Mouse (Mus musculus) lung, postnatal 0 days (tissue): Measurements from ENCODE around the gene Prkce. TPM values are rescaled to one million over a fixed set of nuclear protein-coding genes. Genes with fewer than 3 reads are reported as not detected.

Experiments
- ATAC-seq: fragments of 200-750 bp; cut with Nextera tagmentation; 2 replicates; pipeline ENCODE4 v1.8.0; 2017; ENCODE audit warnings: moderate library complexity
- DNase-seq: peaks from one replicate; pipeline ENCODE4 v3.0.0-alpha.2; 2016; ENCODE audit warnings: low spot score
- H3K27ac ChIP-seq: fragments of 300-500 bp; sonication (generic); 2 replicates; pipeline ENCODE4 v1.5.1; 2014; ENCODE audit warnings: antibody characterized with exemption, mild to moderate bottlenecking, low read length, mixed read lengths
- H3K27me3 ChIP-seq: fragments of 300-500 bp; sonication (generic); replicated peaks from 2 replicates; pipeline ENCODE4 v1.6.1; 2014; ENCODE audit warnings: low read length, mixed read lengths; ENCODE audit not compliant: insufficient read depth
- H3K36me3 ChIP-seq: fragments of 300-500 bp; sonication (generic); 2 replicates; pipeline ENCODE4 v1.6.1; 2014; ENCODE audit warnings: low read length, mixed read lengths; ENCODE audit not compliant: insufficient read depth
- H3K4me1 ChIP-seq: fragments of 300-500 bp; sonication (generic); 2 replicates; pipeline ENCODE4 v1.6.1; 2014; ENCODE audit warnings: antibody characterized with exemption, low read depth, low read length, mixed read lengths; ENCODE audit not compliant: insufficient read depth
- H3K4me2 ChIP-seq: fragments of 300-500 bp; sonication (generic); replicated peaks from 2 replicates; pipeline ENCODE4 v1.6.1; 2014; ENCODE audit warnings: low read depth, mild to moderate bottlenecking, low read length, moderate library complexity, mixed read lengths
- H3K4me3 ChIP-seq: fragments of 300-500 bp; sonication (generic); 2 replicates; pipeline ENCODE4 v1.5.1; 2014; ENCODE audit warnings: low read depth, low read length
- H3K9ac ChIP-seq: fragments of 300-500 bp; sonication (generic); replicated peaks from 2 replicates; pipeline ENCODE4 v1.6.1; 2014; ENCODE audit warnings: low read depth, mild to moderate bottlenecking
- H3K9me3 ChIP-seq: fragments of 300-500 bp; sonication (generic); 2 replicates; pipeline ENCODE4 v1.6.1; 2016; ENCODE audit warnings: low read length, mixed read lengths
- CTCF ChIP-seq: IDR thresholded peaks from 2 replicates; pipeline ENCODE4 v1.5.1; 2016; ENCODE audit warnings: antibody characterized with exemption, mild to moderate bottlenecking
- EP300 ChIP-seq: IDR thresholded peaks from 2 replicates; pipeline ENCODE4 v1.6.1; 2016; ENCODE audit warnings: antibody characterized with exemption, mild to moderate bottlenecking, control low read depth
- WGBS: fragments of 180-500 bp; shearing (Covaris S2); extraction: QIAGEN DNeasy Blood & Tissue Kit; methylation state at CpG from one replicate; pipeline ENCODE4 v1.1.7; 2014; 5-methylcytosine and 5-hydroxymethylcytosine counted together
- polyA plus RNA-seq: library from polyadenylated mRNA; unstranded; fragments of >200 nt; fragmentation: Nextera tagmentation; extraction: Ambion mirVana; gene quantifications from 2 replicates; pipeline ENCODE4 v1.2.1, GENCODE M21; 2015

Prkce gene
- polyA plus RNA-seq, 1 experiment from 2014 or later: 10.6 TPM

DNA sequence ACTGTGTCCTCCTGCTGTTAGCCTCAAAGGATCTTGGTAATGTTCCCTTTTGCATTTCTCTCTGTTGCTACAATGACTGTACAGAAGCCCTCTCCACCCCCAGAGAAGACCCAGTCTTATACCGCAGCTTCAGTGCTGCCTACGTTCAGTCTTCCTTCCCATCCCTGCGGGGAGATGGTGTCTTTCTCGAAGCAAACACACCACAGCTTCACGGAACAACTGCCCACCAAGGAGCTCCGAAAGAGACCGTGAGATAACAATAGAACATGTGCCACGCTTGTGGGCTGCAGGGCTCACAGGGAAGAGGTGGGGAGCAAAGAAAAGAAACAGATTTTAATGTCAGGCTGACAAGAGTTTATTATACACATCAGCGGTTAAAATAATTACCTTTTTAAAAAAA is 46.7 kb downstream of the Prkce start:
- no peaks in the 10 kb centered on the region for H3K9me3 ChIP-seq
- ATAC-seq (no peak), DNase-seq (no peak)
- no peak overlapping the region for H3K9ac ChIP-seq
- no peaks in the 10 kb centered on the region for H3K4me1 ChIP-seq
- TF ChIP-seq CTCF (no peak), EP300 (no peak)
- no peak overlapping the region for H3K4me2 ChIP-seq
- no peak overlapping the region for H3K4me3 ChIP-seq
- no peaks in the 10 kb centered on the region for H3K27me3 ChIP-seq
- H3K36me3 ChIP-seq: no peaks in the 10 kb centered on the region
- 64% methylated on average over 9 of the region's 9 CpGs for WGBS
- no peak overlapping the region for H3K27ac ChIP-seq

DNA sequence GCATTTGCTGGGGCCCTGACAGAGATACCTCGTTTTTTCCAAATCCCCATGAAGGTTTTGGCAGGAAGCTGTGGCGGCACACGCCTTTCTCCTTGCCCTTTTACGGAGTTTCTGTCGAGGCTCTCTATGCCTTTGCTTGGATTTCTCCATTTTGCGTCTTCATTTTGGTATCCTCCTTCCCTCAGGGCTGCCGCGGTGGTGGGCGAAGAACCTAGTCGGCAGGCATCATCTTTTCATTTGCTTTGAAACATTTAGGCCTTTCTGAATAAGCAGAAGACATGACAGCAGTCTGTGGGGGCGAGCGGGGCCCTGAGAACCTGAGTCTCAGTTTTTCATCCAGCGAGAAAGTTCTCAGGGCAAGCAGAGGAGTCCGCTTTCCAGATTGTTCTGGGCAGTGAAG is 47.2 kb downstream of the Prkce start:
- ATAC-seq (no peak), DNase-seq (no peak)
- no peaks in the 10 kb centered on the region for H3K9me3 ChIP-seq
- no peak overlapping the region for H3K4me2 ChIP-seq
- no peak for TF ChIP-seq EP300
- TF ChIP-seq CTCF: no peak
- H3K4me3 ChIP-seq: no peak overlapping the region
- 78% methylated on average over 14 of the region's 14 CpGs for WGBS
- no peak overlapping the region for H3K27ac ChIP-seq
- H3K36me3 ChIP-seq: no peaks in the 10 kb centered on the region
- no peak overlapping the region for H3K9ac ChIP-seq
- no peaks in the 10 kb centered on the region for H3K4me1 ChIP-seq
- no peaks in the 10 kb centered on the region for H3K27me3 ChIP-seq

DNA sequence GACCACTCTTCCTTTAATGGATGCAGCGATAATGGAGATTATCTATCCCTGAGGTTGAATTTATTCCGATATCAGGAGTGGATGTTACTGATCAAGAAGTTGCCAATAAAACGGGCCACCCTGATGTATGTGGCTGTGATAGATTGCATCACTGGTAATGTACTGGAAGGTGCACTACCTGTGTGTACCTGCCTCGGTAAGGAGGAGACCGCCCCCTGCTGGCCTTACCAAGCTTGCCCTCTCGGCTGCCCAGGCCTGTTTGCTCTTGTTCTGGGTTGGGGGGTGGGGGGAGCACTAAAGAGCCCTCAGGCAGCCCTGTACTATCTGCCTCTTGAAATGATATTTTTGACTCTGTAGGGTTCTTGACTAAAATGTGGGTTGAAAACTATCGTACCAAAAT is 48.2 kb downstream of the Prkce start:
- Histone ChIP-seq H3K4me2 (no peak overlapping the region), H3K4me3 (no peak overlapping the region), H3K9me3 (no peaks in the 10 kb centered on the region), H3K27me3 (no peaks in the 10 kb centered on the region), H3K36me3 (no peaks in the 10 kb centered on the region), H3K27ac (no peak overlapping the region), H3K9ac (no peak overlapping the region), H3K4me1 (no peaks in the 10 kb centered on the region)
- WGBS: 67% methylated on average over 7 of the region's 7 CpGs
- DNase-seq: peak; percentile 48
- ATAC-seq: peak; percentile 54
- TF ChIP-seq CTCF (peak; percentile 72), EP300 (no peak)

DNA sequence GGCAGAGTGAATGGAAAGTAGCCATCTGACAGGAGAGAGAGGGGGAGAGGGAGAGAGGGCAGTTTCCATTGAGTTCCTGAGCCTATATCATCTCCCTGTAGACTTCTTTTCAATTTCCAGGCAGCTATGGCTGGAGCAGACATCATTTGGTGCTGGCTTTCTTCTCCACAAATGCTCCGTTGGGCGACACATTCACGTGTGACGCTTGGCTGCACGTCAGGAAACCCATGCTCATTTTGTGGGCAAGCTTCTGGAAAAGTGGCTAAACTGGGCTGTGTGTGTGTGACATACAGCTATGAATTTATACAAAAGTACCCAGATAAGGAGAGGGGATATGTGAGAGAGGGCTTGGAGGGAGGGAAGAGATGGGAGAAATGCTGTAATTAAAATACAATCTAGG is 49.9 kb downstream of the Prkce start:
- no peak for DNase-seq
- no peak overlapping the region for H3K4me3 ChIP-seq
- no peak overlapping the region for H3K9ac ChIP-seq
- 67% methylated on average over 5 of the region's 5 CpGs for whole genome bisulfite sequencing
- H3K4me2 ChIP-seq: no peak overlapping the region
- no peaks in the 10 kb centered on the region for H3K4me1 ChIP-seq
- H3K27ac ChIP-seq: no peak overlapping the region
- no peak for TF ChIP-seq CTCF
- H3K27me3 ChIP-seq: no peaks in the 10 kb centered on the region
- no peak for ATAC-seq
- H3K36me3 ChIP-seq: no peaks in the 10 kb centered on the region
- H3K9me3 ChIP-seq: no peaks in the 10 kb centered on the region

DNA sequence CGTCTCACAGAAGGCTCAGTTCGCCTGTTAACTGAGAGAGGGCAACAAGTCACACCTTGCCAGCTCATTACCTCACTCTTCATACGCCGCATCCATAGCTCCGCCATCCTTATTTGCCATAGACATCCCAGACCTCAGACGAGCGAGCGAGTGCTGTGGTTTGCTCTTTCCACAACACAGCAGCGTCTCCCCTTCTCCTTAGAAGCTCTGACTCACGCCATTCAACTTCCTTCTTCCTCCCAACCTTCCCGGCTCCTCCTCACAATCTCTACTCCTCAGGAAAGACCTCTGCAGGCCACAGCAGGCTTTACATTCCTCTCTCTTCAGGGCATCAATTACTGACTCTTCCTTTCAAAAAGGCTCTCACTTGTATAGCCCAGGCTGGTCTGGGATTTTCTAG is 51.0 kb downstream of the Prkce start:
- Histone ChIP-seq H3K9me3 (no peaks in the 10 kb centered on the region), H3K27me3 (no peaks in the 10 kb centered on the region), H3K4me2 (no peak overlapping the region), H3K4me1 (no peaks in the 10 kb centered on the region), H3K27ac (no peak overlapping the region), H3K4me3 (no peak overlapping the region), H3K9ac (no peak overlapping the region), H3K36me3 (no peaks in the 10 kb centered on the region)
- TF ChIP-seq CTCF: no peak; the same call in 1 of the 2 replicates
- TF ChIP-seq EP300: no peak
- WGBS: 68% methylated on average over 11 of the region's 11 CpGs
- DNase-seq (no peak), ATAC-seq (no peak)

DNA sequence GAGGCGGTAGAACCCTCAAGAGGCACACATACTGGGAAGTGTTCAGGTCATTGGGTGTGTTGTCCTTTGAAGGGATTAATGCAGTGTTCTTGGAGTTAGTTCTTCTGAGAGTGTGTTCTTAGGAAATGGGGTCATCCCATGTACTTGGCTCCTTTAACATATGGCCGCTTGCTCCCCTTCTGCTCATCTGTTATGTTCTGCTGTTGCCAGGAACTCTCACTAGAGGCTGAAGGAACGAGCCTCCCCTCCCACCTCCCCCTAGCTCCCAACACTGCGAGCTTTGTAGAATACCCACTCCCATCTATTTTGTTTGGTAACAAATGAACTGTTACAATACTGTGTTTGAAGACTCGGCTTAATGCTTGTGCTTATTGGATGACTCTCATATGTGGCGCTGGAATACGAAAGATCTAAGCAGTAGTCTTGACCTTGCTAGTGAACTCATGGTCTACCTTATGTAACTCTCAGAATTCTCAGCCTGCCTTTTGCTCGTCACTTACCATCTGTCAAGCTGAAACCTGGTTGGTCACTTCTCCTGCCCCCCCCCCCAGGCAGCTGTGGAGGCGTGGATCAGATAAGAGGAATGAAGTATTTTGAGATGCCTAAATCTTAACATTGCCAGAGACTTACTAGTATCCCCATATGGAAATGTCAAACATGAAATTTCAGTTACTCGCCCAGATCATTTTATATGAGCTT is 58.1 kb downstream of the Prkce start:
- ATAC-seq (peak; percentile 68), DNase-seq (peak; percentile 50)
- Histone ChIP-seq H3K4me2 (no peak overlapping the region), H3K4me1 (no peaks in the 10 kb centered on the region), H3K36me3 (no peaks in the 10 kb centered on the region), H3K4me3 (no peak overlapping the region), H3K27me3 (no peaks in the 10 kb centered on the region), H3K27ac (no peak overlapping the region), H3K9me3 (no peaks in the 10 kb centered on the region), H3K9ac (no peak overlapping the region)
- 49% methylated on average over 10 of the region's 10 CpGs for WGBS
- TF ChIP-seq EP300 (no peak), CTCF (no peak)

DNA sequence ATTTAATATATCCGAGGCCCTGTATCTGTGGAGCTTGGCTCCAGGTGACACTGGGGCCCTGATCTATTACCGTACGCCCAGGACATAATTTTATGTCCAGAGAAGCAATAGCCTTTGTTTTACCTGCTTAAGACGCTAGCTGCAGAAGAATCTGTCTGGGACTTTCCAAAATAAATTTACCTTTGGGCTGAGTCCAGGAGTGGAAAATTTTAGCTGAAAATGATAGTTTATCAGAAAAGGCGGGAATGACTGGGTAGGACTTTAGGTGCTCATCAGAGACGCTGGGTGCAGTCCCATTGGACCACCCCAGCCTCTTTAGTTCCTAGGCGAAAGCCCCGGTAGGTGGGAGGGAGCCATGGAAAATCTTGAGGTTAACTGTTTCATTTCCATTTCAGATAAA is 58.6 kb downstream of the Prkce start:
- H3K4me3 ChIP-seq: no peak overlapping the region
- WGBS: 58% methylated on average over 8 of the region's 8 CpGs

More for the DNA sequence above, 58.6 kb downstream of the Prkce start:
- Histone ChIP-seq H3K9me3 (no peaks in the 10 kb centered on the region), H3K27ac (no peak overlapping the region), H3K4me1 (no peaks in the 10 kb centered on the region), H3K4me2 (no peak overlapping the region), H3K36me3 (no peaks in the 10 kb centered on the region), H3K27me3 (no peaks in the 10 kb centered on the region), H3K9ac (no peak overlapping the region)
- DNase-seq (no peak), ATAC-seq (no peak)
- TF ChIP-seq CTCF (no peak), EP300 (no peak)
